Comparison of ENCODE assay signal across 9 mouse cellular contexts in the genomic region with DNA sequence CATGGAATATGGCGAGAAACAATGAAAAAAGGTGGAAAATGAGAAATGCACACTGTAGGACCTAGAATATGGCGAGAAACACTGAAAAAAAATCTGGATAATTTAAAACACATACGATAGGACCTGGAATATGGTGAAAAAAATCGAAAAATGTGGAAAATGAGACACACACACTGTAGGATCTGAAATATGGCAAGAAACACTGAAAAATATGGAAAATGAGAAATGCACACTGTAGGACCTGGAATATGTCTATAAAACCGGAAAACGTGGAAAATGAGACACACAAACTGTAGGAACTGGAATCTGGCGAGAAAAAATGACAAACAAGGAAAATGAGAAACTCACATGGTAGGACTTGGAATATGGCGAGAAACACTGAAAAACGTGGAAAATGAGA.
DNase-seq lines count a peak whose midpoint lies in the region; ATAC-seq and TF ChIP-seq lines count a peak whose summit lies in the region.
"Had no signal": no experiment of that assay in that cellular context is flagged by ENCODE, and none has a peak within 500 bp of the region (broad histone marks: within the 10 kb centered on the region; RNA-seq: fewer than 3 reads in every experiment).

No protein-coding gene starts in this region.

- no peak overlapping the region for H3K4me3 ChIP-seq in lung, embryonic 16.5 days (ENCODE audit: low read length)
- H3K4me3 ChIP-seq in intestine, embryonic 16.5 days (ENCODE audit: low read length) = no peak overlapping the region
- H3K4me3 ChIP-seq in forebrain, postnatal 0 days (ENCODE audit: low read depth, low read length) = no peak overlapping the region

- peaks cover 18% of the 10 kb centered on the region for H3K9me3 ChIP-seq in lung, embryonic 16.5 days (ENCODE audit: control insufficient read depth, low read length)
- H3K9me3 ChIP-seq in intestine, embryonic 16.5 days (ENCODE audit: control insufficient read depth, low read length) = peaks cover 18% of the 10 kb centered on the region
- peaks cover 34% of the 10 kb centered on the region for H3K9me3 ChIP-seq in forebrain, postnatal 0 days (ENCODE audit: low read length)

- H3K27me3 ChIP-seq in lung, embryonic 16.5 days (ENCODE audit: control insufficient read depth, insufficient read depth, low read depth, low read length) = no peaks in the 10 kb centered on the region
- H3K27me3 ChIP-seq in intestine, embryonic 16.5 days (replicated peaks; ENCODE audit: control insufficient read depth, insufficient read depth, low read length) = no peaks in the 10 kb centered on the region
- H3K27me3 ChIP-seq in splenic B cell, adult 2 months (ENCODE audit: control insufficient read depth, insufficient read depth, low read length, poor library complexity, severe bottlenecking) = no peaks in the 10 kb centered on the region
- no peaks in the 10 kb centered on the region for H3K27me3 ChIP-seq in forebrain, postnatal 0 days (ENCODE audit: insufficient read depth, low read length)

- no peak overlapping the region for H3K9ac ChIP-seq in lung, embryonic 16.5 days (ENCODE audit: low read length)
- no peak overlapping the region for H3K9ac ChIP-seq in intestine, embryonic 16.5 days (ENCODE audit: low read depth, low read length)
- no peak overlapping the region for H3K9ac ChIP-seq in forebrain, postnatal 0 days

- ATAC-seq in cerebellum, adult (ENCODE audit: insufficient number of reproducible peaks, low FRiP score, low TSS enrichment) = 0 out of 2 replicates have a peak, but pooled peaks have one; percentile 15
- peak; percentile 45; the same call in 1 of the 2 replicates for ATAC-seq in lung, embryonic 16.5 days (ENCODE audit: low read depth)
- ATAC-seq in intestine, embryonic 16.5 days = peak; percentile 48; the same call in 1 of the 2 replicates
- ATAC-seq in forebrain, postnatal 0 days = no peak; the same call in 1 of the 2 replicates

- no peak overlapping the region for H3K27ac ChIP-seq in lung, embryonic 16.5 days (ENCODE audit: low read length)
- no peak overlapping the region for H3K27ac ChIP-seq in intestine, embryonic 16.5 days (ENCODE audit: low read length)
- no peak overlapping the region for H3K27ac ChIP-seq in forebrain, postnatal 0 days (ENCODE audit: low read depth, low read length)

- 76% methylated on average over 9 of the region's 9 CpGs for WGBS in lung, embryonic 16.5 days
- 82% methylated on average over 9 of the region's 9 CpGs for WGBS in intestine, embryonic 16.5 days
- 81% methylated on average over 9 of the region's 9 CpGs for WGBS in forebrain, postnatal 0 days

- DNase-seq in cerebellum, postnatal 36 days = no peak
- no peak for DNase-seq in lung, adult 18-20 months
- peak; percentile 11 for DNase-seq in splenic B cell, adult 2 months (ENCODE audit: low read depth, low spot score)
- DNase-seq in spleen, adult 12 weeks (ENCODE audit: low spot score) = no peak
- no peak for DNase-seq in forebrain, postnatal 0 days
- DNase-seq: gastrocnemius, postnatal 36 days had no signal

- no peak for TF ChIP-seq CTCF in forebrain, postnatal 0 days (IDR thresholded peaks at IDR 0.05; ENCODE audit: low read depth)

- H3K4me1 ChIP-seq in lung, embryonic 16.5 days (replicated peaks; ENCODE audit: control insufficient read depth, insufficient read depth, low read length) = no peaks in the 10 kb centered on the region
- no peaks in the 10 kb centered on the region for H3K4me1 ChIP-seq in intestine, embryonic 16.5 days (ENCODE audit: control insufficient read depth, insufficient read depth, low read length)
- H3K4me1 ChIP-seq in forebrain, postnatal 0 days (ENCODE audit: insufficient read depth) = no peaks in the 10 kb centered on the region

- H3K36me3 ChIP-seq in lung, embryonic 16.5 days (ENCODE audit: control insufficient read depth, insufficient read depth, low read length) = no peaks in the 10 kb centered on the region
- no peaks in the 10 kb centered on the region for H3K36me3 ChIP-seq in intestine, embryonic 16.5 days (ENCODE audit: control insufficient read depth, insufficient read depth, low read length)
- no peaks in the 10 kb centered on the region for H3K36me3 ChIP-seq in splenic B cell, adult 2 months (ENCODE audit: control insufficient read depth, insufficient read depth, low read length, poor library complexity, severe bottlenecking)
- no peaks in the 10 kb centered on the region for H3K36me3 ChIP-seq in forebrain, postnatal 0 days (ENCODE audit: insufficient read depth)

- no peak overlapping the region for H3K4me2 ChIP-seq in lung, embryonic 16.5 days (ENCODE audit: low read depth, low read length)
- no peak overlapping the region for H3K4me2 ChIP-seq in intestine, embryonic 16.5 days (ENCODE audit: low read depth, low read length)
- no peak overlapping the region for H3K4me2 ChIP-seq in forebrain, postnatal 0 days (ENCODE audit: low read depth)
